Mouse (Mus musculus): ENCODE results near the gene Traf3. TPM values are rescaled to one million over a fixed set of nuclear protein-coding genes. Genes with fewer than 3 reads are reported as not detected.

The Traf3 gene
- 18.8 and 22.2 TPM in 2 replicates for total RNA-seq (2017)

DNA sequence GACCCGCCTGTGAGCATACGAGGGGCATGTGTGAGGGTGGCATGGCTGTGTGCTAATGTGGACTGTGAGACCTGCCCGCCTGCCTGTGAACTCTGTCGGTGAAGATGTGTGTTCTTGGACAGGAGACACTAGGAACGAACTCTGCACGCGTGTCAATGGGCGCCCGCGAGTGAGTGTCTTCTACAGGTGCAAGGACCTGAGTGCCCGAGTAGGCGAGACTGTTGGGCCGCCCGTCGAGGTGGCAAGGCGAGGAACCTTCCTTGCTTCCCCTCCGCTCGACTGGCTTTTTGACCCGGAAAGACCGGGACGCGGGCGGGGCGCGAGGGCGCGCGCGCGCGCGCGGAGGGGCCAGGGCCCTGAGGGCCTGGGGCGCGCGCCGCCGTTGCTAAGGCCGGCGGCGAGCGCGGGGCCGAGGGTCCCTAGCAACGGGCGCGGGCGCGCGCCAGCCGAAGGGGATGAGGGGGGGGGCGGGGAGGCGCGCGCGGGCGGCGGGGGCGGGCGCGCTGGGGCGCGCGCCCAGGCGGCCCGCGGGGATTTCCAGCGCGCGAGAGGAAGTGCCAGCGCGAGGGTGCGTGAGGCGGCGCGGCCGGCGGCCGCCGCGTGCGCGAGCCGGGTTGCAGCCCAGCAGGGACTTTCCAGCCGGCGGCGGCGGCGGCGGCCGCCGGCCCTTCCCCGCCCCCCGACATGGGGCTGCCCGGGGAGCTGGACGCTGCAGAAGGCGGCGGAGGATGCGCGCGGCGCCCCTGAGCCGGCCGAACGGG is at the start of gene Traf3:
Traf3 (plus strand) TSS at position 540 of the 761 bp plus-strand sequence.
- ATAC-seq (replicated peaks in 1 of 2; ENCODE audit: insufficient read depth in 1 of 2, low FRiP score in 2 of 2, low TSS enrichment in 1 of 2, low read depth in 1 of 2, poor library complexity in 2 of 2, severe bottlenecking in 2 of 2): 0 out of 4 replicates have a peak, but pooled peaks of 1 of the 2 experiments have one; percentile 14

DNA sequence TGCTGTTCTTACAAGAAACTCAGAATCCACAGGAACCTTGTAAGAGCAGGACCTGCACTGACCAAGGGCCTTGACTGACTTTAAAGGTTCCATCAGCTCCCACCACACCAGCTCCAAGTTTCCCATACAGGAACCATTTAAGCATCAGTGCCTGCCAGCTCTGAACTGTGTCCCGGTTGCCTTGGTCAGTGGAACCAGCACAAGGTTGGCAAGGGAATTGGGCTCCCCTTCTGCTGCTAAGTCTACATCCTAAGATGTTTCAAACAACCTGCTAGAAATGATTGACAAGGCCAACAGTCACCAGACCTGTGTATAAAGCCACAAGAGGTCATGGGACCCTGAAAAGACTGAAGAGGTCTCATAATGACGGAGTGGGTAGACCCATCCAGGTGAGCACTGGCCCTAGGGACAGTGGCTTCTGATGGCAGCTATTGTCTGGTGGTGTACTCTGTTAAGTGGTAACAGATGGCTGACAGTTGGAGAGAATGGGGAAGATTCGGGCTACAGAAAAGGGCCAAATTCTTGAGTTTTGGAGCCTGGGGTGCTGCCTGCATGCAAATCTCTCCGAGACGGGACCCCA is 46.6 kb upstream of the Traf3 start:
- no peak for ATAC-seq (replicated peaks in 1 of 2; ENCODE audit: insufficient read depth in 1 of 2, low FRiP score in 2 of 2, low TSS enrichment in 1 of 2, low read depth in 1 of 2, poor library complexity in 2 of 2, severe bottlenecking in 2 of 2)

DNA sequence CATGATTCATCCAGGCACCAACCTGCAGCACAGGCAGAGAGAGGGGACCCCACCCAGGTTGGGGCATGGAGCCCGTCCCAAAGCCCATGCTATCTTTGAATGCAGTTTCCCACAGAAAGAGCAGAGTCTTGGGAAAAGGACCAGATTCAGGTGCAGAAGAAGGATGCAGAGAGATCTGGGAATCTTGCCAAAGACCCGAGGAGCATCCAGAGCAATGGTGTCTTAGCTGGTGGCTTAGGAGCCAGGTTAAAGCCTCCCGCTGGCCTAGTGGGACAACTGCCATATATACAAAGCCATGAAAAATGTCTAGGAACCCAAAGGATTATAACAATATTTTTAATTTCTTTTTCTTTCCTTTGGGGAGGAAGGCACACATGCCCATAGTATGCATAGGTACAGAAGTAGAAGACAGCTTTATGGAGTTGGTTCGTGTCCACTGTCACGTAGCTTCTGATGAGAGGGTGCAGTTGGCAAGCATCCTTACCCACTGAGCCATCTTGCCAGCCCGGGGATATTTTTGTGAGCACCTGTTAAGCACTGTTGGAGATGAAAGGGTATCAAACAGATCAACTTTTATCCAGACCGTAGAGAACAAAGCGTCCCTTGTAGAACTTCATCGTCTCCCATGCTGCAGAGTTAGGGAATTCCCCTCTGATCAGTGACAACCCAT is 45.1 kb upstream of the Traf3 start:
- ATAC-seq (replicated peaks in 1 of 2; ENCODE audit: insufficient read depth in 1 of 2, low FRiP score in 2 of 2, low TSS enrichment in 1 of 2, low read depth in 1 of 2, poor library complexity in 2 of 2, severe bottlenecking in 2 of 2): no peak

DNA sequence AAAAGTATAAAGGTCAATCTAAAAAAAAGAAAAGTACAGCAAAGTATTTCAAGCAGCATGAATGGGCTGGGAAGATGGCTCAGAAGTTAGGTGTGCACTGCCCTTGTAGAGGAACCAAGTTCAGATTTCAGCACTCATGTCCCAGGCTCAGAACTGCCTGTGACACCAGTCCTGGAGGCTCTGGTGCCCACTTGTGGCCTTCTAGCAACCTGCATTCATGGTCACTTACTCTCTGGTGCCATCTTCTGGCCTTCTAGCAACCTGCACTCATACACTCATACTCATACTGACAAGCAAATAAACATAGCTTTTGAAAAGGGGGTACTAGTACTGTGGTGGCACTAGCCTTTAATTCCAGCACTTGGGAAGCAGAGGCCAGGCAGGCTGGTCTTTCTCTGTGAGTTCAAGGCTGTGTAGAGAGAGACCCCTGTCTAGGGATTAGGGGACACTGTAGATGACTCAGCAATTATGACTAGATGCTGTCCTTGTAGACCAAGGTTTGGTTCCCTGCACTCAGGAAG is 43.8 kb upstream of the Traf3 start:
- no peak; a peak in 2 of 4 replicates for ATAC-seq (replicated peaks in 1 of 2; ENCODE audit: insufficient read depth in 1 of 2, low FRiP score in 2 of 2, low TSS enrichment in 1 of 2, low read depth in 1 of 2, poor library complexity in 2 of 2, severe bottlenecking in 2 of 2)

DNA sequence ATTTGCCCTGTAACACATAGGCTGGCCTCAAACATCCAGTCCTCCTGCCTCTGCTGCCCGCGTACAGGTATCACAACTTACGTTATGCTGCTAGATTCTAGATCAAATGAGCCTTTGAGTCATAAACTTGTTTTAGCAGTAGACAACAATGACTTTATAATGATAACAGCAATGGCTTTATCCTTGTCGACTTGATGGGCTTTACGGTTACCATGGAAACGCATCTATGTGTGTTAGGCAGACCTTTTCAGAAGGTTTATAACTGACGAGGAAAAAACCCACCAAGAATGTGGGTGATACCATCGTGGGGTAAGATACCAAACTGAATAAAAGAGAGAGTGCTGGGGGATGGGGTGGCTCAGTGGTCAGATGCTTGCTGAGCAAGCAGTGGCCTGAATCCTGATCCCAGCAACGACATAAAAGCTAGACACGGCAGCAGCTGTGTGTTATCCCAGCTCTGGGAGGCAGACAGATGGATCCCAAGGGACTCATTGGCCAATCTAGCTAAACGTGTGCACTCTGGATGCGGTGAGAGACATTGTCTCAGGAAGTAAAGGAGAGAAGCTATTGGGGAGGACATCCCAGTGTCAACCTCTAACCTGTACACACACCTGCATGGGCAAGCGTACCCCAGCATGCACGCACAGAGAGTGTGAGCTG is 41.4 kb upstream of the Traf3 start:
- no peak for ATAC-seq (replicated peaks in 1 of 2; ENCODE audit: insufficient read depth in 1 of 2, low FRiP score in 2 of 2, low TSS enrichment in 1 of 2, low read depth in 1 of 2, poor library complexity in 2 of 2, severe bottlenecking in 2 of 2)

DNA sequence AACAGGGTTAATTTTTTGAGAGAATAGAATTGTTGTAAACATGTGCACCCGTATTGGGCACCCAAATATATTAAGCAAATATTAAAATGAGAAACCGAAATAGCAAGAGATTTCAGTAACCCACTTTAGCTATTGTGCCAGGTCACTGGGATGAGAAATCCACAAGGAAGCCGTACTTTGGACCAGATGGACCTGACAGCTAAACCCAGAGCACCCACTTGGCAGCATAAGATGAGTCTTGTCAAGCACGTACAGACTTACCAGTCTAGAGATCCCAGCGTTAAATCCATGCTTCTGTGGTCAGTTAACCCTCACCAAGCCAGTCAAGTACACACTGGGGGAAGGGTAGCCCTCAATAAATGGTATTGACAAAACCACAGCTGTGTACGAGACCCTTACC is 40.5 kb upstream of the Traf3 start:
- no peak for ATAC-seq (replicated peaks in 1 of 2; ENCODE audit: insufficient read depth in 1 of 2, low FRiP score in 2 of 2, low TSS enrichment in 1 of 2, low read depth in 1 of 2, poor library complexity in 2 of 2, severe bottlenecking in 2 of 2)

DNA sequence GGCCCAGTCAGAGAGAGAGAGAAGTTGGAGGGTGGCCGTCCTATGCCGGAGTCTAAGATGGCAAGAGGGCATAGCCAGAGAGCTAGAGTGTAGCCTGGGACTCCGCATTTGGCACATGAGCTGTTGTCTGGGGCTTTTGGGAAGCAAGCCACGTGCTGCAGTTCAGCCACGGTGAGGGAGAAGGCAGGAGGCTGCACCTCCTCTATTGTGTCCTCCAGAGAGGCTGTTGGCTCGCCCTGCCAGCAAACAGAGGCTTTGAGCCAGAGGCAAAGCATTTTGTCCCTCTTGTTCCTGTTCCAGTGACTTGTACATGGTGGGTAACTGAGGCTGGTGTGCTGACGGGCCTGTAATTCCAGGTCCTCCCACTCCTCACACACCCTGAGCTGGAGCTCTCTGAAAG is 32.0 kb upstream of the Traf3 start:
- no peak for ATAC-seq (replicated peaks in 1 of 2; ENCODE audit: insufficient read depth in 1 of 2, low FRiP score in 2 of 2, low TSS enrichment in 1 of 2, low read depth in 1 of 2, poor library complexity in 2 of 2, severe bottlenecking in 2 of 2)

DNA sequence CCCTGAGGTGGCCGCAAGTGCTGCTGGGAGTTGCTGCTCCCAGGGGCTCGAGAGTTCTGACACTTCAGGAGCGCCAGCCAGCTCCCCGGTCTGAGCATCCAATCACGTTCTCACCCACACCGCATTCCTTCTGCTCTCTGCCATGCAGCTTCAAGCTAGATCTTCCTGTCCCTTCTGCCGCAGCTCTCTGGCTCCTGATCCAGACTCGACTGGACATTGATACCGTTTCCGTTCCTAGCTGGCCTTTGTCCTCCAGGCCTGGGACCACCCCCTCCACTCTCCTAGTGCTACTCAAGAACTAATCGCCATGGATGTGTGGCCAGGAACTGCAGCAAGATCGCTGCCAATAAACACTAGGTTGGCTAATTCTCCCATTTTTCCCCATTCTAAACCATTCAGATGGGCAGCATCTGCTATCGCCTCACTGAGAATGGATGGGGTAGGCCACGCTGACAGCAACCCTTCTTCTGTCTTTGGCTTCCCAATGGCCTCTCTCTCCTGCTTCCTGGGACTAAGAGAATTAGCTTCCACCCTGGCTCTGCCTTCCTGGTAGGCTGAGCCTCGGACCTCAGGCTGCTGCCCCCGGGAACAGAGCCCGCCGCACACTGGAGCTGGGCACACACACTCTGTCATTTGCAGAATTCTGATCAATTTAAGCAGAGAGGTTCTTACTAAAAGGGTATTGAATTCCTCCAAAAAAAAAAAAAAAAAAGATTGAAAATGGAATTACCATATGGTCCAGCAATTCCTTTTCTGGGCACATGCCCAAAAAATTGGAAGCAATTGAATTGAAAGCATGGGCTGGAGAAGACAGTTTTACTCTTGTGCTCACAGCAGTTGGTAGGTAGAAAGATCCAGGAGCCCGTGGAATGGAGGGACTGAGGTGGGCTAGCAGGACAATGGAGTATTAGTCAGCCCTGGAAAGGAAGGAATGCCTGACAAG is 31.1 kb upstream of the Traf3 start:
- no peak for ATAC-seq (replicated peaks in 1 of 2; ENCODE audit: insufficient read depth in 1 of 2, low FRiP score in 2 of 2, low TSS enrichment in 1 of 2, low read depth in 1 of 2, poor library complexity in 2 of 2, severe bottlenecking in 2 of 2)

DNA sequence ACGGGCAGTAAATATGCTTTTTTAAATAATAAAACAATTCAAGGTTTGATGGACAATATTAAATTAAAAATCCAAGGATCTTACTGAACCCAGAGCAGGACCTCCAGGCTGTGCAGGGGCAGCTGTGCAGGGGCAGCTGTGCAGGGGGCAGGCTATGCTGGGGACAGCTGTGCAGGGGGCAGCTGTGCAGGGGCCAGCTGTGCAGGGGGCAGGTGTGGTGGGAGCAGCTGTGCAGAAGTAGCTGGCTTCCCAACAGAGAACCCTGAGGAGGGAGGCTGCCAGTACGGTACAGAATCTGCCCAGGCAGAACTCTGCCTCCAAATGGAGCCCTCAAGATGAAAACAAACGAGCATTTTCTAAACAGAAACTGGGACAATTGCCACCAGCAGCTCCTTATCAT is 30.2 kb upstream of the Traf3 start:
- ATAC-seq (replicated peaks in 1 of 2; ENCODE audit: insufficient read depth in 1 of 2, low FRiP score in 2 of 2, low TSS enrichment in 1 of 2, low read depth in 1 of 2, poor library complexity in 2 of 2, severe bottlenecking in 2 of 2): no peak

DNA sequence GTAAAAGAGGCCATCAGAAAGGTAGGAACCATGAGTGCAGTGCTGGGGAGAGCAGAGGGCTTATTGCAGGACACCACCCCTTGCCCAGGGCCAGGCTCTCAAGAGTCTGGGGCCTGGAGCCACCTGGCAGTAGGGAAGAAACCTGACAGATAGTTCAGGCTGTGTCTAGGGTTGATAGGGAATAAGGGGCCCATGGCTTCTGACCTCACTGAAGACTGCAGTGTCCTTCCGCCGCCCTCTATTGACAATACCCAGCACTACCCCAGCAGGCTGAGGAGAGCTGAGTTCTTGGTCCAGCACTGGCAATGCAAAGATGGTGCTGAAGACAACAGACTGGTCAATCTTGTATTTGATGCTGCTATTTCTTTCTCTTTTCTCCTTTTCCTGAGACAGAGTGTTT is 29.1 kb upstream of the Traf3 start:
- ATAC-seq (replicated peaks in 1 of 2; ENCODE audit: insufficient read depth in 1 of 2, low FRiP score in 2 of 2, low TSS enrichment in 1 of 2, low read depth in 1 of 2, poor library complexity in 2 of 2, severe bottlenecking in 2 of 2): peak in 1 of 2 experiments; percentile 37; a peak in 1 of 4 replicates

DNA sequence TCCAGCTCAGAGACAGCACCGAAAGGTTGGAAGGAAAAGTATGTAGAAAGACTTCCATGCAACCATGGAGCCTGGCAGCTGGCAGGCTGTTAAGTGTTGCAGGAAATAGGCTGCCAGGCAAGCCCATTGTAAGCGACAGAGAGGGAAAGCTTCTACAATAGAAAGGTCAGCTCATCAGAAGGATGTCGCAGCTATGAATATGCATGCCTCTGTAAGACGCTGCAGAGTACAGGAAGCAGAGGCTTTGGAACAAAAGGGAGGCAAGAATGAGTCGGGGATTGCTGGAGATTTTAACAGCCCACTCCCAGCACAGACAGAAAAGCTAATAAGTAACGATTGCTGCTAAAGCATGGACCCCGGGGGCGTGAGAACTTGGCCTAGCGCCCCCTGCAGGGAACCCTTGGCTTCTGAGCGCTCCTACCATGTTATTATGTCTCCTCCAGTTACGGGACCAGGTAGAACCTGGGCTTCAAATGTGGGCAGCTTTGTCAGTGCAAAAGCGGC is 23.1 kb upstream of the Traf3 start:
- peak in 1 of 2 experiments; percentile 32; a peak in 2 of 4 replicates for ATAC-seq (replicated peaks in 1 of 2; ENCODE audit: insufficient read depth in 1 of 2, low FRiP score in 2 of 2, low TSS enrichment in 1 of 2, low read depth in 1 of 2, poor library complexity in 2 of 2, severe bottlenecking in 2 of 2)

DNA sequence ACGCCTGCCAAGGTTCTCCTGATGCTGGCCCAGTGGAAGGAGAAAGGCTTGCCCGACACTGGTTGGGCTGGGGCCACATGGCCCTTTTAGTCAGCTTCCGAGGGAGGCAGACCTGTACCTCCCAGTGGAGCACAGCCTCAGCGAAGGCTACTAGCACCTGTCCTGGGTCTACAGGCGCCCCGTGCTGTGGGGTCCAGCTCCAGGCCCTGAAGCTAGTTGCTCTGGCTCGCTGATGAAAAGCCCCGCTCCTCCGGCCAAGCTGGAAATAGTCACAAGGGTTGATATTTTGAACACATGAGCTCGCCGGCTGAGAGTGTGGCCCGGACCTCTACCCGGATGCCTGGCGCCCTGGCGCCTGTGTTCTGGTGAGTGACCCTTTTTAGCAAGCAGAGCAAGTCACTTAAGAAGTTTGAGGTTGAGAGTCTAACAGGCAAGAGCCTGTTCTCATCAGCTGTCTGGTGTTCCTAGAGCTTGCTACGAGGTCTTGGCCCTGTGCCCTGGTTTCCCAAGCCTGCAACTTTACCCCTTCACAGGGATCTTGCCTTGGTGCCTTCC is 22.6 kb upstream of the Traf3 start:
- ATAC-seq (replicated peaks in 1 of 2; ENCODE audit: insufficient read depth in 1 of 2, low FRiP score in 2 of 2, low TSS enrichment in 1 of 2, low read depth in 1 of 2, poor library complexity in 2 of 2, severe bottlenecking in 2 of 2): no peak

DNA sequence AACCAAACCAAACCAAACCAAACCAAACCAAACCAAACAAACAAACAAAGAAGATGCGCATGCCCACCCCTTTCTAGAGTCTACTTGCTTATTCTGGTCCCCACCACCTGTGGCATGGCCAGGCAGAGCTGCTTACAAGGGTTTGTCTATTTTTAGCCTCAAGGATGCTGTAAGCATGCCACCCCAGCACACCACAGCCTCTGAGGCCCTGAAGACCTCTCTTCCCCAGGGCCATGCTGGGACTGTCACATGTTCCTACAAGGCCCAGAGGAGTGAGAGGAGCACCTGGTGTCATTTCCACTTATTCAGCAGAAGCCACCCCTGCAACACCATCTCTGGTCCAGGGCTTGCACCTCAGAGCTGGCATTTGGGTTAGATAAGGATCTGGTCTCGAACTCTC is 21.6 kb upstream of the Traf3 start:
- ATAC-seq (replicated peaks in 1 of 2; ENCODE audit: insufficient read depth in 1 of 2, low FRiP score in 2 of 2, low TSS enrichment in 1 of 2, low read depth in 1 of 2, poor library complexity in 2 of 2, severe bottlenecking in 2 of 2): no peak

DNA sequence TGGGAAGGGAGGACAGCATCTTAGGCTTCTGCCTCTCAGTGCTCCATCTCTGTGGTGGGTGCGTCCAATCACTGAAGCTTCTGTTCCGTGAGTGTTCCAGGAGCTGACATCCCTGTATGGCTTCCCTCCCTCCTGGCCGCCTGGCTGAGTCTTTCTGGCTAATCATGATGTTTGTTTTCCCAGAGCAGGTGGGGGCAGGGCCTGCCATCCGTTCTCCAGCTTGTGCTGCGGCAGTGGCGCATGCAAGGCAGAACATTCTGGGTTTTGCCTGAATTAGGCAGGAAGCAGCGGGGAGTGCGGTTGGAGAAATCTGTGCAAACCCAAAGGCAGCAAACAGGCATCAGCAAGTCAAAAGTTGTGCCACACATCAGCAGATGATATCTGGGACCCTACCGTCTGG is 20.9 kb upstream of the Traf3 start:
- no peak for ATAC-seq (replicated peaks in 1 of 2; ENCODE audit: insufficient read depth in 1 of 2, low FRiP score in 2 of 2, low TSS enrichment in 1 of 2, low read depth in 1 of 2, poor library complexity in 2 of 2, severe bottlenecking in 2 of 2)

DNA sequence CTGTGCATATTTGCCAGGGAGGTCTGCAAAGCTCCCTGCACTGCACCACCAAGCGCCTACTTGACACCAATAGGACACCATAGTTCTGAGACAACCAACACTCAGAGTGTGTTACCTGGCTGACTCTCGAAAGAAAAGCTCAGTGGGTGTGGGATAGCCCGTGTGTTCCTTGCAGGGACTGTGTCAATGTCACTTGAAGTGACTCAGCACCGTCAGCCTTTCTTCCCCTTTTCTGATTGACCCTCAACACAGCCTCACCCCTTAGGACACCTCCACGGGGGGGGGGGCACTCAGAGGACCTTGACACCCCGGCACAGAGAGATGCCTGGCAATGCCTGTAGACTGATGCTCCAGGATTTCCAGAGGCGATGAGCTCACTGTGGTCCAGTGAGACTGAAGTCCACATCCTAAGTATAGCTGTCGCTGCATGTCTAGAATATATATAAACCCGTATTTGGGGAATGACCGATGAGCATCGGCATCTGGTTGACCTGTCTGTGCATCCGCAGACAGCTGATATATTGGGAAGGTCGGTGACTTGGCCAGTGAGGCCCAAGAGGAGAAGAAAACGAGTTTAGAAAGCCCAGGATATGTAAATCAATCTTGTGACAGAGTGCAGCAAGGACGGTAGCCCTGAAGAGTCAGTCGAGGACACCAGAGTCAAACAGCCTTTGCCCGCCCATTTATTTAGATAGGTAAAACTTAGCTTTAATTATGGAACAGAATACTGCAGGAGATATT is 16.5 kb upstream of the Traf3 start:
- ATAC-seq (replicated peaks in 1 of 2; ENCODE audit: insufficient read depth in 1 of 2, low FRiP score in 2 of 2, low TSS enrichment in 1 of 2, low read depth in 1 of 2, poor library complexity in 2 of 2, severe bottlenecking in 2 of 2): peak; percentile 67 to 70

DNA sequence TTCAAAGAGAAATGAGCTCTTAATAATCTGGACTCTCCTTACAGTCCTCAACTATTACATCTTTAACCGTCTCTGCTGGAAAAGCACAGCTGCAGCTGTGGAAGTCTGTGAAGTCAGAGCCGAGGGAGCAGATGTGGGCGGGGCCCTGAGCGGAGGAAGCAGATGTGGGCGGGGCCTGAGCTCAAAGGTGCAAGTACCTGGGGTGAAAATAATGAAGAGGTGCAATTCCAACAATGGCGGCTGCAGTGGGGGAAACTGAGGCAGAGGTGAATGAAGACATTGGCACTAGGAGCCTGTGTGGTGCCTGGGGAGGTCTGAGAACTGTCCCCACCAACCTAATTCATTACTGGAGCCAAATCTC is 16.0 kb upstream of the Traf3 start:
- no peak for ATAC-seq (replicated peaks in 1 of 2; ENCODE audit: insufficient read depth in 1 of 2, low FRiP score in 2 of 2, low TSS enrichment in 1 of 2, low read depth in 1 of 2, poor library complexity in 2 of 2, severe bottlenecking in 2 of 2)
